Mouse (Mus musculus) intestine, embryonic 15.5 days (tissue): ENCODE results near the gene Prl3a1. TPM values are rescaled to one million over a fixed set of nuclear protein-coding genes. Genes with fewer than 3 reads are reported as not detected.

Source experiments
- ATAC-seq: fragments of 200-750 bp; cut with Nextera tagmentation; 2 replicates; pipeline ENCODE4 v1.8.0; 2017; ENCODE audit warnings: moderate TSS enrichment, moderate library complexity
- H3K27ac ChIP-seq: fragments of 300-500 bp; sonication (generic); 2 replicates; pipeline ENCODE4 v1.5.1; 2015; ENCODE audit warnings: mild to moderate bottlenecking, inconsistent platforms
- H3K27me3 ChIP-seq: fragments of 300-500 bp; sonication (generic); replicated peaks from 2 replicates; pipeline ENCODE4 v1.6.1; 2015; ENCODE audit warnings: inconsistent platforms
- H3K36me3 ChIP-seq: fragments of 300-500 bp; sonication (generic); 2 replicates; pipeline ENCODE4 v1.6.1; 2015; ENCODE audit warnings: inconsistent platforms
- H3K4me1 ChIP-seq: fragments of 300-500 bp; sonication (generic); replicated peaks from 2 replicates; pipeline ENCODE4 v1.6.1; 2015; ENCODE audit warnings: inconsistent platforms
- H3K4me2 ChIP-seq: fragments of 300-500 bp; sonication (generic); replicated peaks from 2 replicates; pipeline ENCODE4 v1.6.1; 2015; ENCODE audit warnings: mild to moderate bottlenecking, inconsistent platforms
- H3K4me3 ChIP-seq: fragments of 300-500 bp; sonication (generic); replicated peaks from 2 replicates; pipeline ENCODE4 v1.5.1; 2015; ENCODE audit warnings: inconsistent platforms
- H3K9ac ChIP-seq: fragments of 300-500 bp; sonication (generic); 2 replicates; pipeline ENCODE4 v1.6.1; 2015; ENCODE audit warnings: inconsistent platforms
- H3K9me3 ChIP-seq: fragments of 300-500 bp; sonication (generic); 2 replicates; pipeline ENCODE4 v1.6.1; 2016; ENCODE audit warnings: inconsistent platforms
- WGBS: fragments of 180-500 bp; shearing (Covaris S2); methylation state at CpG from one replicate; pipeline ENCODE4 v1.1.7; 2015; 5-methylcytosine and 5-hydroxymethylcytosine counted together
- polyA plus RNA-seq: library from polyadenylated mRNA; unstranded; fragments of >200 nt; fragmentation: Nextera tagmentation; extraction: Ambion mirVana; gene quantifications from 2 replicates; pipeline ENCODE4 v1.2.1, GENCODE M21; 2015

Prl3a1 gene
- not detected in 2 replicates for polyA plus RNA-seq

GRCm38 (mm10) chr13:27259136-27259535 is at the start of gene Prl3a1:
Prl3a1 (plus strand) TSS chr13:27259436.
- Histone ChIP-seq H3K36me3 (no peaks in the 10 kb centered on the region), H3K4me2 (no peak within 1 kb of the TSS), H3K27ac (no peak within 1 kb of the TSS), H3K4me3 (no peak within 1 kb of the TSS), H3K9ac (no peak within 1 kb of the TSS), H3K9me3 (no peaks in the 10 kb centered on the region), H3K4me1 (no peaks in the 10 kb centered on the region), H3K27me3 (no peaks in the 10 kb centered on the region)
- WGBS, result 91% methylated on average over 4 of the region's 4 CpGs
- ATAC-seq, result no peak

- no peaks in the 10 kb centered on the region for H3K4me1 ChIP-seq
- H3K4me3 ChIP-seq, result no peak within 1 kb of the TSS
- 89% methylated on average over 1 of the region's 1 CpGs for WGBS
- no peaks in the 10 kb centered on the region for H3K9me3 ChIP-seq
- no peak for ATAC-seq
- no peak within 1 kb of the TSS for H3K4me2 ChIP-seq
- H3K9ac ChIP-seq, result no peak within 1 kb of the TSS
- no peaks in the 10 kb centered on the region for H3K27me3 ChIP-seq
- no peaks in the 10 kb centered on the region for H3K36me3 ChIP-seq
- H3K27ac ChIP-seq, result no peak within 1 kb of the TSS
These were observed 17.7 kb upstream of the Prl3a1 start, which contains the start of gene Prl3b1 for GRCm38 (mm10) chr13:27241547-27241946. Prl3b1 (plus strand) TSS chr13:27241847.

DNA sequence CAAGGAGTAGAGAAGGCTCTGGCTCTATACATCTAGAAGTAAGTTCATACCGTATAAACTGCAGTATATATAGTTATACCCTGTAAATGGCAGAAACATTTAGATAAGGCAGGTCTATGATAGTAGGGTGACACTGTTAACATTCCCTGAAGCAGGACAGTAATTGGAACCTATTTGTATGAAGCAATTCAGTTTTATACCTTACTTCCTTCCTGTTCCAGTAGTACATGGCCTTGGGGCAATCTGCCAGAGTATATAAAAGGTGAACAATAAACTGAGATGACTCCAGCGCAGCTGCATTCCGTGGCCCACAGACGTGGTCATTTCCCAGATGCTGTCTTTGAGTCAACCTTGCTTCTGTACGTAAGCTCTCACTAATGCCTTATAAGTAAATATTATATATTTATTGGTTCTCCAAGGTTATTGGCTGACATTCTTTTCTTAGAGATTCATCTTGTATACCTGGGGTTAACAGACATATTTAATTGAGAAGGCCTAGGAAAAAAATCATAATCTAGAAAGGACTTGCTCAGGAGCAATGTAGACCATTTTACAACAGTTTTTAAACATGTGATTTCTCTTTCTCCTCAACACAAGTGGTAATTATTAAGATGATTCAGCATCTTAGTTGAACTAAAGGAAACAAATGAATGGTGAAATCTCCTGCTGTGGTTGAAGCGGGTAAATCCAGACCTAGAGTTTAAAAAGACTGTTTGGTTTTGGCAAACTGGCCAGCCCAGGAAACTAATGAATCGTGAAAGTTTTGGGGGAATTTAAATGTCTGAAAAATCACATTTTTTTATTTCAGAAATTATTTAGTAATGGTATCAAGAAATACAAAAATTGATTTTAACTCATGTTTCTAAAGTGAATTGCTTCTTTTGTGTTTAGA is 53.3 kb downstream of the Prl3a1 start, which contains the start of gene Prl6a1:
Gene Prl6a1 (plus strand): TSS at position 294 of the 892 bp plus-strand sequence.
- Histone ChIP-seq H3K27me3 (no peaks in the 10 kb centered on the region), H3K36me3 (no peaks in the 10 kb centered on the region), H3K4me1 (no peaks in the 10 kb centered on the region), H3K9me3 (no peaks in the 10 kb centered on the region), H3K4me2 (no peak within 1 kb of the TSS), H3K27ac (no peak within 1 kb of the TSS), H3K9ac (no peak within 1 kb of the TSS), H3K4me3 (no peak within 1 kb of the TSS)
- ATAC-seq, result peak; percentile 98
- WGBS, result 62% methylated on average over 7 of the region's 7 CpGs

Other genes starting within 250 kb of the Prl3a1 start
- gene Prl, start 201.9 kb upstream of the Prl3a1 start, polyA plus RNA-seq, result not detected in 2 replicates
- not detected in 2 replicates for gene Prl3d1, start 165.2 kb upstream of the Prl3a1 start, polyA plus RNA-seq
- gene Prl3d2, start 137.7 kb upstream of the Prl3a1 start, polyA plus RNA-seq, result not detected in 2 replicates
- gene Prl3d3, start 102.6 kb upstream of the Prl3a1 start, polyA plus RNA-seq, result not detected in 2 replicates
- not detected in 2 replicates for gene Prl3c1, start 62.8 kb upstream of the Prl3a1 start, polyA plus RNA-seq
- gene Prl3b1, start 17.6 kb upstream of the Prl3a1 start, polyA plus RNA-seq, result not detected in 2 replicates
- gene Prl6a1, start 53.2 kb downstream of the Prl3a1 start, polyA plus RNA-seq, result 0.20 and 0.28 TPM in 2 replicates
- not detected in 2 replicates for gene Prl8a2, start 86.2 kb downstream of the Prl3a1 start, polyA plus RNA-seq
- gene Prl2b1, start 131.4 kb downstream of the Prl3a1 start, polyA plus RNA-seq, result not detected in 2 replicates
- not detected in 2 replicates for gene Prl8a6, start 179.3 kb downstream of the Prl3a1 start, polyA plus RNA-seq